Mouse (Mus musculus) brown adipose tissue, adult 24 weeks (tissue): Measurements from ENCODE around the gene Atg2a. TPM values are rescaled to one million over a fixed set of nuclear protein-coding genes. Genes with fewer than 3 reads are reported as not detected.
A peak's percentile ranks its signal among the peaks of the same experiment; 100 is the strongest.

Experiments used
- H3K27ac ChIP-seq: fragments of 200-500 bp; replicated peaks from 2 replicates; pipeline ENCODE4 v1.5.1; 2012; ENCODE audit warnings: low read depth, mild to moderate bottlenecking, low read length
- H3K4me1 ChIP-seq: fragments of 200-500 bp; 2 replicates; pipeline ENCODE4 v1.6.1; 2012; ENCODE audit warnings: low read length, mixed read lengths; ENCODE audit not compliant: control insufficient read depth, insufficient read depth, insufficient read length
- H3K4me3 ChIP-seq: fragments of 200-500 bp; 2 replicates; pipeline ENCODE4 v1.5.1; 2012; ENCODE audit warnings: low read depth, mild to moderate bottlenecking, low read length, moderate library complexity; ENCODE audit not compliant: insufficient read depth
- polyA plus RNA-seq: library from polyadenylated mRNA; stranded (reverse); fragments of >200 nt; gene quantifications from 2 replicates; pipeline ENCODE4 v1.2.4, GENCODE M21; 2012; ENCODE audit not compliant: missing spikeins, insufficient read depth, insufficient read length

Gene Atg2a
- 9.6 and 9.9 TPM in 2 replicates for polyA plus RNA-seq

- peak within 1 kb of the TSS; percentile 75 for H3K27ac ChIP-seq
- peak within 1 kb of the TSS; percentile 87 for H3K4me3 ChIP-seq
- peaks cover 10% of the 10 kb centered on the region for H3K4me1 ChIP-seq
Observed at GRCm38 (mm10) chr19:6241274-6242107, at the start of gene Atg2a. TSS of gene Atg2a (plus strand) at chr19:6241668.

GRCm38 (mm10) chr19:6204265-6204664 lies 37.2 kb upstream of the Atg2a start:
- no peaks in the 10 kb centered on the region for H3K4me1 ChIP-seq
- H3K4me3 ChIP-seq, result no peak overlapping the region
- no peak overlapping the region for H3K27ac ChIP-seq

GRCm38 (mm10) chr19:6206716-6207115 lies 34.8 kb upstream of the Atg2a start:
- H3K4me1 ChIP-seq, result no peaks in the 10 kb centered on the region
- no peak overlapping the region for H3K27ac ChIP-seq
- no peak overlapping the region for H3K4me3 ChIP-seq

GRCm38 (mm10) chr19:6216046-6216705 lies 25.3 kb upstream of the Atg2a start:
- Histone ChIP-seq H3K27ac (no peak overlapping the region), H3K4me3 (no peak overlapping the region), H3K4me1 (no peaks in the 10 kb centered on the region)

- Histone ChIP-seq H3K4me1 (no peaks in the 10 kb centered on the region), H3K27ac (no peak overlapping the region), H3K4me3 (no peak overlapping the region)
Observed at GRCm38 (mm10) chr19:6218606-6219005, 22.9 kb upstream of the Atg2a start.

GRCm38 (mm10) chr19:6226135-6226534 lies 15.3 kb upstream of the Atg2a start, which contains the start of gene Gpha2:
TSS of gene Gpha2 (plus strand) at chr19:6226380.
- Histone ChIP-seq H3K4me1 (no peaks in the 10 kb centered on the region), H3K27ac (no peak within 1 kb of the TSS)

GRCm38 (mm10) chr19:6226763-6227162 lies 14.7 kb upstream of the Atg2a start:
- no peak overlapping the region for H3K27ac ChIP-seq
- no peak overlapping the region for H3K4me3 ChIP-seq
- no peaks in the 10 kb centered on the region for H3K4me1 ChIP-seq

More at GRCm38 (mm10) chr19:6226135-6226534, 15.3 kb upstream of the Atg2a start, which contains the start of gene Gpha2:
- H3K4me3 ChIP-seq, result no peak within 1 kb of the TSS

GRCm38 (mm10) chr19:6227864-6228263 lies 13.6 kb upstream of the Atg2a start:
- H3K4me3 ChIP-seq, result no peak overlapping the region
- H3K27ac ChIP-seq, result no peak overlapping the region
- no peaks in the 10 kb centered on the region for H3K4me1 ChIP-seq

- Histone ChIP-seq H3K4me3 (no peak overlapping the region), H3K27ac (no peak overlapping the region), H3K4me1 (no peaks in the 10 kb centered on the region; the same call in 1 of the 2 replicates)
Observed at GRCm38 (mm10) chr19:6230411-6230810, 11.1 kb upstream of the Atg2a start.

GRCm38 (mm10) chr19:6231036-6231435 lies 10.4 kb upstream of the Atg2a start:
- H3K4me3 ChIP-seq, result no peak overlapping the region
- H3K4me1 ChIP-seq, result no peaks in the 10 kb centered on the region; the same call in 1 of the 2 replicates
- no peak overlapping the region for H3K27ac ChIP-seq

GRCm38 (mm10) chr19:6233647-6234046 lies 7.8 kb upstream of the Atg2a start:
- H3K4me3 ChIP-seq, result peak overlapping the region; percentile 94; the same call in 1 of the 2 replicates
- no peak overlapping the region for H3K27ac ChIP-seq
- no peaks in the 10 kb centered on the region; the same call in 1 of the 2 replicates for H3K4me1 ChIP-seq

- no peak overlapping the region for H3K27ac ChIP-seq
Observed at GRCm38 (mm10) chr19:6234337-6235083, 7.0 kb upstream of the Atg2a start.

GRCm38 (mm10) chr19:6235084-6236052 lies 6.1 kb upstream of the Atg2a start, which contains the start of gene Ppp2r5b:
TSS of gene Ppp2r5b (minus strand) at chr19:6235872.
- Histone ChIP-seq H3K4me1 (no peaks in the 10 kb centered on the region; the same call in 1 of the 2 replicates), H3K4me3 (peak within 1 kb of the TSS; percentile 94), H3K27ac (peak within 1 kb of the TSS; percentile 98)

More at GRCm38 (mm10) chr19:6234337-6235083, 7.0 kb upstream of the Atg2a start:
- H3K4me1 ChIP-seq, result no peaks in the 10 kb centered on the region; the same call in 1 of the 2 replicates
- H3K4me3 ChIP-seq, result peak overlapping the region; percentile 94

- Histone ChIP-seq H3K4me3 (peak overlapping the region; percentile 82), H3K27ac (peak overlapping the region; percentile 98), H3K4me1 (no peaks in the 10 kb centered on the region; the same call in 1 of the 2 replicates)
Observed at GRCm38 (mm10) chr19:6236053-6236441, 5.4 kb upstream of the Atg2a start.
